Mouse (Mus musculus) CH12.LX (cell line): ENCODE results near the gene Gli3. TPM values are rescaled to one million over a fixed set of nuclear protein-coding genes. Genes with fewer than 3 reads are reported as not detected.
A peak's percentile ranks its signal among the peaks of the same experiment; 100 is the strongest.

Source experiments
- DNase-seq: peaks from one replicate; pipeline ENCODE4 v3.0.0-alpha.2; 2013; ENCODE audit errors: extremely low read depth
- H3K27ac ChIP-seq: 2 replicates; pipeline ENCODE4 v1.5.1; 2012; ENCODE audit warnings: low read depth, mild to moderate bottlenecking, control low read depth, moderate library complexity; ENCODE audit not compliant: insufficient read depth
- H3K27me3 ChIP-seq: replicated peaks from 2 replicates; pipeline ENCODE3; 2012; ENCODE audit warnings: inconsistent platforms
- H3K36me3 ChIP-seq, 2 experiments: replicated peaks in 1 of 2; 2 replicates each; pipeline versions ENCODE3 to v1.6.1; 2012; ENCODE audit warnings: inconsistent platforms in 1 of 2, low read length in 1 of 2, mild to moderate bottlenecking in 1 of 2, mixed read lengths in 1 of 2, moderate library complexity in 1 of 2; ENCODE audit not compliant: control insufficient read depth in 1 of 2, insufficient read depth in 1 of 2
- H3K4me1 ChIP-seq, 2 experiments: 2 replicates each; pipeline ENCODE4 v1.6.1; 2012; ENCODE audit warnings: inconsistent platforms in 1 of 2, moderate library complexity in 1 of 2; ENCODE audit not compliant: insufficient read depth in 2 of 2, control insufficient read depth in 1 of 2
- H3K4me2 ChIP-seq: 2 replicates; pipeline ENCODE4 v1.6.1; 2012; ENCODE audit warnings: low read depth, mild to moderate bottlenecking, control low read depth; ENCODE audit not compliant: poor library complexity, insufficient read depth, severe bottlenecking
- H3K4me3 ChIP-seq, 3 experiments: fragments of 150-350 bp in 1 of 3; sonication (generic) in 1 of 3; replicated peaks in 1 of 3; 2 replicates each; pipeline versions ENCODE3 to v1.5.1; 2011 to 2012; ENCODE audit warnings: low read depth in 2 of 3, low read length in 2 of 3, mild to moderate bottlenecking in 2 of 3, moderate library complexity in 2 of 3, control low read depth in 1 of 3, improper control_type of control experiment in 1 of 3, inconsistent platforms in 1 of 3, mixed read lengths in 1 of 3; ENCODE audit not compliant: poor library complexity in 1 of 3
- H3K79me2 ChIP-seq: replicated peaks from 2 replicates; pipeline ENCODE4 v1.6.1; 2012; ENCODE audit warnings: mild to moderate bottlenecking, moderate library complexity; ENCODE audit not compliant: control insufficient read depth, poor library complexity, insufficient read depth, severe bottlenecking; ENCODE audit errors: extremely low read depth
- H3K9ac ChIP-seq: 2 replicates; pipeline ENCODE4 v1.6.1; 2012; ENCODE audit warnings: low read depth, mild to moderate bottlenecking, control low read depth, moderate library complexity; ENCODE audit not compliant: insufficient read depth
- H3K9me3 ChIP-seq: replicated peaks from 2 replicates; pipeline ENCODE3; 2012; ENCODE audit warnings: low read length, inconsistent platforms, mixed read lengths
- CHD1 ChIP-seq: IDR thresholded peaks from 2 replicates; pipeline ENCODE4 v1.6.1; 2012; ENCODE audit warnings: low read depth, low read length, improper control_type of control experiment, inconsistent platforms
- CHD2 ChIP-seq: IDR thresholded peaks from 2 replicates; pipeline ENCODE4 v1.6.1; 2011; ENCODE audit warnings: low read length, improper control_type of control experiment
- CTCF ChIP-seq, 2 experiments: IDR thresholded peaks in 1 of 2; conservative IDR thresholded peaks in 1 of 2; 2 replicates each; pipeline ENCODE4 v1.5.1; 2011 to 2012; ENCODE audit warnings: low read depth in 2 of 2, low read length in 2 of 2, improper control_type of control experiment in 1 of 2, inconsistent platforms in 1 of 2, mild to moderate bottlenecking in 1 of 2, moderate library complexity in 1 of 2
- ELF1 ChIP-seq: IDR thresholded peaks from 2 replicates; pipeline ENCODE4 v1.6.1; 2014; ENCODE audit warnings: low read depth, mild to moderate bottlenecking, inconsistent platforms, low read length, improper control_type of control experiment
- EP300 ChIP-seq: IDR thresholded peaks from 2 replicates; pipeline ENCODE4 v1.6.1; 2011; ENCODE audit warnings: low read length, improper control_type of control experiment
- ETS1 ChIP-seq: conservative IDR thresholded peaks from 2 replicates; pipeline ENCODE4 v1.6.1; 2012; ENCODE audit warnings: low read depth, mild to moderate bottlenecking, inconsistent platforms, low read length, improper control_type of control experiment, moderate library complexity
- GABPA ChIP-seq: IDR thresholded peaks from 2 replicates; pipeline ENCODE4 v1.6.1; 2012; ENCODE audit warnings: low read depth, low read length, improper control_type of control experiment, inconsistent platforms; ENCODE audit not compliant: insufficient replicate concordance
- HCFC1 ChIP-seq: IDR thresholded peaks from 2 replicates; pipeline ENCODE4 v1.6.1; 2012; ENCODE audit warnings: low read depth, mild to moderate bottlenecking, inconsistent platforms, low read length, improper control_type of control experiment
- IRF4 ChIP-seq: IDR thresholded peaks from 2 replicates; pipeline ENCODE4 v1.6.1; 2014; ENCODE audit warnings: low read depth, mild to moderate bottlenecking, inconsistent platforms, low read length, improper control_type of control experiment
- JUN ChIP-seq: IDR thresholded peaks from 2 replicates; pipeline ENCODE4 v1.6.1; 2011; ENCODE audit warnings: low read depth, mild to moderate bottlenecking, low read length, improper control_type of control experiment, moderate library complexity; ENCODE audit not compliant: insufficient read depth
- KAT2A ChIP-seq: IDR thresholded peaks from 2 replicates; pipeline ENCODE4 v1.6.1; 2012; ENCODE audit warnings: low read length, improper control_type of control experiment, inconsistent platforms; ENCODE audit not compliant: insufficient replicate concordance
- MAX ChIP-seq: IDR thresholded peaks from 2 replicates; pipeline ENCODE4 v1.6.1; 2011; ENCODE audit warnings: low read length, improper control_type of control experiment
- MEF2A ChIP-seq: IDR thresholded peaks from 2 replicates; pipeline ENCODE4 v1.6.1; 2014; ENCODE audit warnings: low read depth, mild to moderate bottlenecking, inconsistent platforms, low read length, improper control_type of control experiment, borderline replicate concordance
- MXI1 ChIP-seq: IDR thresholded peaks from 2 replicates; pipeline ENCODE4 v1.6.1; 2011; ENCODE audit warnings: mild to moderate bottlenecking, low read depth, low read length, improper control_type of control experiment
- MYC ChIP-seq: IDR thresholded peaks from 2 replicates; pipeline ENCODE4 v1.6.1; 2011; ENCODE audit warnings: low read depth, mild to moderate bottlenecking, improper control_type of control experiment, low read length
- NRF1 ChIP-seq: IDR thresholded peaks from 2 replicates; pipeline ENCODE4 v1.6.1; 2014; ENCODE audit warnings: low read depth, mild to moderate bottlenecking, inconsistent platforms, low read length, improper control_type of control experiment, moderate library complexity
- PAX5 ChIP-seq: IDR thresholded peaks from 2 replicates; pipeline ENCODE4 v1.6.1; 2012; ENCODE audit warnings: low read length, inconsistent platforms, mixed read lengths
- POLR2A ChIP-seq: IDR thresholded peaks from 2 replicates; pipeline ENCODE4 v1.6.1; 2011; ENCODE audit warnings: low read depth, mild to moderate bottlenecking, improper control_type of control experiment, low read length
- POLR2AphosphoS2 ChIP-seq: IDR thresholded peaks from 2 replicates; pipeline ENCODE4 v1.6.1; 2011; ENCODE audit warnings: low read depth, low read length, improper control_type of control experiment
- RAD21 ChIP-seq: IDR thresholded peaks from 2 replicates; pipeline ENCODE4 v1.6.1; 2011; ENCODE audit warnings: low read depth, mild to moderate bottlenecking, low read length, improper control_type of control experiment, moderate library complexity
- TCF12 ChIP-seq: IDR thresholded peaks from 2 replicates; pipeline ENCODE4 v1.6.1; 2014; ENCODE audit warnings: low read depth, mild to moderate bottlenecking, inconsistent platforms, low read length, improper control_type of control experiment
- UBTF ChIP-seq: IDR thresholded peaks from 2 replicates; pipeline ENCODE4 v1.6.1; 2012; ENCODE audit warnings: low read depth, mild to moderate bottlenecking, inconsistent platforms, low read length, improper control_type of control experiment, moderate library complexity
- USF1 ChIP-seq: IDR thresholded peaks from 2 replicates; pipeline ENCODE4 v1.6.1; 2014; ENCODE audit warnings: low read depth, mild to moderate bottlenecking, inconsistent platforms, low read length, improper control_type of control experiment
- ZNF384 ChIP-seq: IDR thresholded peaks from 2 replicates; pipeline ENCODE4 v1.6.1; 2012; ENCODE audit warnings: low read depth, low read length, improper control_type of control experiment, inconsistent platforms
- dilution Hi-C: fragments of 300-500 bp; cut with MboI; formaldehyde crosslinking; loops from 2 replicates; pipeline ENCODE4 v1.14.3; 2020; ENCODE audit warnings: low sequenced_read_pairs; ENCODE audit not compliant: extremely low pct_unique_long_range_greater_than_20kb, extremely low pct_ligation_motif_present
- in situ Hi-C: fragments of 300-500 bp; cut with MboI; formaldehyde crosslinking; loops from 3 replicates; pipeline ENCODE4 v1.14.3; 2019; ENCODE audit warnings: low sequenced_read_pairs, low pct_ligation_motif_present, low pct_unique_long_range_greater_than_20kb, mixed read lengths
- polyA plus RNA-seq: library from polyadenylated mRNA; unstranded; fragments of >175 nt; gene quantifications from 2 replicates; pipeline ENCODE4 v1.2.1, GENCODE M21; 2012; ENCODE audit warnings: low read depth; ENCODE audit not compliant: insufficient read length
- total RNA-seq, 2 experiments: library from RNA; depleted of rRNA; stranded (reverse); fragments of 300-350 nt in 1 of 2; fragments of >200 nt in 1 of 2; gene quantifications; 2 replicates each; pipeline ENCODE4 v1.2.3; 2012 to 2014

Gene Gli3
- total and polyA plus RNA-seq, 3 experiments = not detected

DNA sequence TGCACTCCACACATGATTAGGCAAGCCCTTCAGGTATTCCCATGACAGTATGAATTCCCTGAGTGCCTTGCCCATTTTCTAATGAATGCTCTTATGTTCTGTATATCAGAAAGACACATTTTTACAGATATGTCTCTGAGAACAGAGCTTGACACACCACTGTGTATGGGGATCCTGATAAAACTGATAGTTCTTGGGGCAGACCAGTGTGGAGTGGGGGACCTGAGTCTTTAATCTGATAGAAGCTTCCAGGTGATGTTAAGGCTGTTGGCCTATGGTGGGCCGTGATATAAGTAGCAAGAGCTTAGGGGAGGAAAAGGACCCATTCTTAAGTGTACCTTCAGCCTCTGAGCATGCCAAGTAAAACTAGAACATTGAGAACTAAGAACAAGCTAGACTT, 178.5 kb downstream of the Gli3 start:
- no peaks in the 10 kb centered on the region for H3K9me3 ChIP-seq
- dilution Hi-C loops = no loop called here

DNA sequence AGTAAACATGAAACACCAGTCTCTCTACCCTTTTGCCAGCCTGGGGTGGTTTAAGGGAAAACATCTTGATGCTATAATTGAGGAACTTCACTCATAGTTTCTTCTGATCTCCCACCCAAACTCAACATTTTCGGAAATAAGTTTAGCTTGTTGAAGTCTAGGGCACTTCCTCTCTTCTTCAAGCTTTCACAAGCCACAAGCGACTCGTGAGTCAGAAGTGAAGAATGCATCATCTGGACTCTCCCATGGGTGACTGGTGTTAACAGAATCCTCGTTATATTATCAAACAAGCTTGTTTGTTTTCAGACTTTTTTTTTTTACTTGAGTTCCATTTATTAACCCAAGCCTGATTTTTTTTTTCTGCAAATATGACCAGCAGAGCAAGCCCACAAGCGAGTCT, 197.5 kb downstream of the Gli3 start:
- H3K27me3 ChIP-seq = no peaks in the 10 kb centered on the region
- no peaks in the 10 kb centered on the region for H3K4me1 ChIP-seq
- H3K4me2 ChIP-seq = no peak overlapping the region
- H3K27ac ChIP-seq = no peak overlapping the region
- H3K79me2 ChIP-seq = no peaks in the 10 kb centered on the region
- TF ChIP-seq MYC (no peak), NRF1 (no peak), HCFC1 (no peak), RAD21 (no peak), POLR2AphosphoS2 (no peak), ETS1 (no peak), MAX (no peak), CTCF (conservative IDR thresholded peaks at IDR 0.05 in 1 of 2, IDR thresholded peaks at IDR 0.05 in 1 of 2; ENCODE audit: low read depth in 2 of 2, low read length in 2 of 2) (no peak), USF1 (no peak)
- no peak overlapping the region for H3K9ac ChIP-seq
- no peak overlapping the region for H3K4me3 ChIP-seq
- dilution Hi-C loops = no loop called here
- in situ Hi-C loops = no loop called here
- peak; percentile 14 for DNase-seq
- H3K9me3 ChIP-seq = no peaks in the 10 kb centered on the region
- no peaks in the 10 kb centered on the region for H3K36me3 ChIP-seq

More for the DNA sequence above, 178.5 kb downstream of the Gli3 start:
- Histone ChIP-seq H3K36me3 (no peaks in the 10 kb centered on the region), H3K79me2 (no peaks in the 10 kb centered on the region), H3K9ac (no peak overlapping the region), H3K4me2 (no peak overlapping the region), H3K27ac (no peak overlapping the region), H3K27me3 (no peaks in the 10 kb centered on the region), H3K4me3 (no peak overlapping the region), H3K4me1 (no peaks in the 10 kb centered on the region)
- no peak for TF ChIP-seq IRF4
- no peak for TF ChIP-seq ZNF384
- TF ChIP-seq EP300 = no peak
- no peak for TF ChIP-seq CHD1
- no peak for TF ChIP-seq CHD2
- no peak for TF ChIP-seq TCF12
- no peak for TF ChIP-seq NRF1
- TF ChIP-seq POLR2A = no peak
- in situ Hi-C loops = no loop called here
- no peak for DNase-seq

DNA sequence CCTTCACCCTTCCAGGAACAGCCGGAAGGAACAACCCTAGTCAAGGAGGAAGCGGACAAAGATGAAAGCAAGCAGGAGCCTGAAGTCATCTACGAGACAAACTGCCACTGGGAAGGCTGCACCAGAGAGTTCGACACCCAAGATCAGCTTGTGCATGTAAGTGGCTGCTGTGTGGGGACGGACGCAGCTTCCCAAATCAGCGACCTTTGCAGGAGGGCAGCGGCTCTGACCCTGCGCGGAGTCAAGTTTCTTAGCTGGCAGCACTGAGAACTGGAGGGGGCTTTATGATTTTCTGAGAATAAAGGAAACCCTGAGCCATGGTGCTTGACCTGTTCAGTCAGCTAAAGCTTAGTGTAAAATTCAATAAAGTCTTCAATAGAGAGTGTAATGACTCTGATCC, 199.3 kb downstream of the Gli3 start:
- Histone ChIP-seq H3K4me1 (no peaks in the 10 kb centered on the region), H3K27me3 (no peaks in the 10 kb centered on the region), H3K79me2 (no peaks in the 10 kb centered on the region), H3K27ac (no peak overlapping the region), H3K9me3 (no peaks in the 10 kb centered on the region), H3K4me2 (no peak overlapping the region), H3K4me3 (no peak overlapping the region), H3K36me3 (no peaks in the 10 kb centered on the region), H3K9ac (no peak overlapping the region)
- no peak for TF ChIP-seq KAT2A
- no peak for TF ChIP-seq MYC
- no peak for TF ChIP-seq POLR2AphosphoS2
- TF ChIP-seq NRF1 = no peak
- TF ChIP-seq ELF1 = no peak
- no peak for TF ChIP-seq UBTF
- TF ChIP-seq MEF2A = no peak
- no peak for TF ChIP-seq JUN
- TF ChIP-seq PAX5 = no peak
- no peak for TF ChIP-seq TCF12
- no peak for TF ChIP-seq GABPA
- TF ChIP-seq MXI1 = no peak
- TF ChIP-seq USF1 = no peak
- no peak for TF ChIP-seq CHD1
- DNase-seq = no peak
- dilution Hi-C loops (no loop called here), in situ Hi-C loops (no loop called here)
